Mouse (Mus musculus): Measurements from ENCODE around the gene Fggy. TPM values are rescaled to one million over a fixed set of nuclear protein-coding genes. Genes with fewer than 3 reads are reported as not detected.

Fggy gene
- total RNA-seq, 1 experiment from 2014 or later: 78.2 TPM

- DNase-seq: no peak
Observed at GRCm38 (mm10) chr4:95590878-95591277, 33.6 kb downstream of the Fggy start.

- DNase-seq: no peak
Observed at GRCm38 (mm10) chr4:95597208-95597607, 39.9 kb downstream of the Fggy start.

GRCm38 (mm10) chr4:95601776-95602175 lies 44.5 kb downstream of the Fggy start:
- DNase-seq: no peak

- DNase-seq: no peak
Observed at GRCm38 (mm10) chr4:95603254-95603653, 45.9 kb downstream of the Fggy start.

- DNase-seq: no peak
Observed at GRCm38 (mm10) chr4:95610663-95611062, 53.4 kb downstream of the Fggy start.

- DNase-seq: no peak
Observed at GRCm38 (mm10) chr4:95611390-95611789, 54.1 kb downstream of the Fggy start.

GRCm38 (mm10) chr4:95621046-95621445 lies 63.7 kb downstream of the Fggy start:
- no peak for DNase-seq

- no peak for DNase-seq
Observed at GRCm38 (mm10) chr4:95624696-95625095, 67.4 kb downstream of the Fggy start.

GRCm38 (mm10) chr4:95625651-95626050 lies 68.3 kb downstream of the Fggy start:
- no peak for DNase-seq

GRCm38 (mm10) chr4:95626186-95626585 lies 68.9 kb downstream of the Fggy start:
- DNase-seq: no peak

- no peak for DNase-seq
Observed at GRCm38 (mm10) chr4:95634903-95635302, 77.6 kb downstream of the Fggy start.

GRCm38 (mm10) chr4:95636937-95637749 lies 79.8 kb downstream of the Fggy start:
- DNase-seq: peak; percentile 65

- no peak for DNase-seq
Observed at GRCm38 (mm10) chr4:95638063-95638462, 80.8 kb downstream of the Fggy start.

GRCm38 (mm10) chr4:95640831-95641230 lies 83.5 kb downstream of the Fggy start:
- DNase-seq: peak; percentile 87

- DNase-seq: no peak
Observed at GRCm38 (mm10) chr4:95644048-95644447, 86.7 kb downstream of the Fggy start.

- DNase-seq: no peak
Observed at GRCm38 (mm10) chr4:95648801-95649551, 91.7 kb downstream of the Fggy start.

GRCm38 (mm10) chr4:95649552-95649905 lies 92.2 kb downstream of the Fggy start:
- no peak for DNase-seq

GRCm38 (mm10) chr4:95649980-95650379 lies 92.7 kb downstream of the Fggy start:
- DNase-seq: no peak

- no peak for DNase-seq
Observed at GRCm38 (mm10) chr4:95652044-95652443, 94.7 kb downstream of the Fggy start.

GRCm38 (mm10) chr4:95653296-95653912 lies 96.1 kb downstream of the Fggy start:
- DNase-seq: no peak

- DNase-seq: no peak
Observed at GRCm38 (mm10) chr4:95653913-95654301, 96.6 kb downstream of the Fggy start.

GRCm38 (mm10) chr4:95659024-95659423 lies 101.7 kb downstream of the Fggy start:
- DNase-seq: no peak

- no peak for DNase-seq
Observed at GRCm38 (mm10) chr4:95663596-95663995, 106.3 kb downstream of the Fggy start.

Measured in adrenal gland, postnatal 25 days (tissue).